Mouse (Mus musculus) lung, embryonic 14.5 days (tissue): ENCODE results near the gene Pla2g12a. TPM values are rescaled to one million over a fixed set of nuclear protein-coding genes. Genes with fewer than 3 reads are reported as not detected.

Experiments used
- ATAC-seq: fragments of 200-750 bp; cut with Nextera tagmentation; 2 replicates; pipeline ENCODE4 v1.8.0; 2017; ENCODE audit warnings: mild to moderate bottlenecking, moderate TSS enrichment, moderate library complexity; ENCODE audit not compliant: insufficient read depth
- DNase-seq: peaks from one replicate; pipeline ENCODE4 v3.0.0-alpha.2; 2015
- H3K27ac ChIP-seq: fragments of 300-500 bp; sonication (generic); 2 replicates; pipeline ENCODE4 v1.5.1; 2014; ENCODE audit warnings: low read depth, mild to moderate bottlenecking, moderate library complexity
- H3K27me3 ChIP-seq: fragments of 300-500 bp; sonication (generic); 2 replicates; pipeline ENCODE4 v1.6.1; 2014; ENCODE audit warnings: low read length, control low read depth; ENCODE audit not compliant: insufficient read depth
- H3K36me3 ChIP-seq: fragments of 300-500 bp; sonication (generic); 2 replicates; pipeline ENCODE4 v1.6.1; 2014; ENCODE audit warnings: control low read depth; ENCODE audit not compliant: insufficient read depth
- H3K4me1 ChIP-seq: fragments of 300-500 bp; sonication (generic); 2 replicates; pipeline ENCODE4 v1.6.1; 2014; ENCODE audit warnings: antibody characterized with exemption, control low read depth; ENCODE audit not compliant: insufficient read depth
- H3K4me2 ChIP-seq: fragments of 300-500 bp; sonication (generic); 2 replicates; pipeline ENCODE4 v1.6.1; 2014; ENCODE audit warnings: mild to moderate bottlenecking
- H3K4me3 ChIP-seq: fragments of 300-500 bp; sonication (generic); 2 replicates; pipeline ENCODE4 v1.5.1; 2014; ENCODE audit warnings: low read depth, low read length
- H3K9ac ChIP-seq: fragments of 300-500 bp; sonication (generic); 2 replicates; pipeline ENCODE4 v1.6.1; 2014
- H3K9me3 ChIP-seq: fragments of 300-500 bp; sonication (generic); 2 replicates; pipeline ENCODE4 v1.6.1; 2016; ENCODE audit warnings: low read depth, low read length, control low read depth
- CTCF ChIP-seq: IDR thresholded peaks from 2 replicates; pipeline ENCODE4 v1.5.1; 2016; ENCODE audit warnings: antibody characterized with exemption, low read depth
- WGBS: fragments of 180-500 bp; shearing (Covaris S2); extraction: QIAGEN DNeasy Blood & Tissue Kit; methylation state at CpG from one replicate; pipeline ENCODE4 v1.1.7; 2014; 5-methylcytosine and 5-hydroxymethylcytosine counted together
- polyA plus RNA-seq: library from polyadenylated mRNA; unstranded; fragments of >200 nt; fragmentation: Nextera tagmentation; extraction: Ambion mirVana; gene quantifications from 2 replicates; pipeline ENCODE4 v1.2.1, GENCODE M21; 2014

Gene Pla2g12a
- polyA plus RNA-seq, 1 experiment from 2014 or later: 36.4 TPM

GRCm38 (mm10) chr3:129898886-129899285 is 20.5 kb downstream of the Pla2g12a start:
- H3K4me2 ChIP-seq: no peak overlapping the region
- peak; percentile 34 for DNase-seq
- H3K9me3 ChIP-seq: no peaks in the 10 kb centered on the region
- no peak overlapping the region for H3K27ac ChIP-seq
- no peaks in the 10 kb centered on the region for H3K27me3 ChIP-seq
- H3K4me3 ChIP-seq: no peak overlapping the region
- 59% methylated on average over 4 of the region's 4 CpGs for WGBS
- no peaks in the 10 kb centered on the region for H3K36me3 ChIP-seq
- H3K9ac ChIP-seq: no peak overlapping the region
- TF ChIP-seq CTCF: no peak
- H3K4me1 ChIP-seq: peaks cover 7% of the 10 kb centered on the region; the same call in 1 of the 2 replicates
- ATAC-seq: no peak

GRCm38 (mm10) chr3:129901271-129901809 is 22.9 kb downstream of the Pla2g12a start, which contains the start of gene Casp6:
Gene Casp6 (plus strand): TSS chr3:129901425.
- H3K4me1 ChIP-seq: peaks cover 7% of the 10 kb centered on the region; the same call in 1 of the 2 replicates
- peak within 1 kb of the TSS; percentile 81 for H3K4me2 ChIP-seq
- no peaks in the 10 kb centered on the region for H3K9me3 ChIP-seq
- H3K27me3 ChIP-seq: no peaks in the 10 kb centered on the region
- peak within 1 kb of the TSS; percentile 66 for H3K4me3 ChIP-seq
- H3K9ac ChIP-seq: peak within 1 kb of the TSS; percentile 58
- TF ChIP-seq CTCF: no peak
- peaks cover 8% of the 10 kb centered on the region; the same call in 1 of the 2 replicates for H3K36me3 ChIP-seq
- peak; percentile 98 for ATAC-seq
- peak within 1 kb of the TSS; percentile 47; the same call in 1 of the 2 replicates for H3K27ac ChIP-seq
- peak; percentile 91 for DNase-seq
- under 1% methylated on average over 34 of the region's 34 CpGs for WGBS

DNA sequence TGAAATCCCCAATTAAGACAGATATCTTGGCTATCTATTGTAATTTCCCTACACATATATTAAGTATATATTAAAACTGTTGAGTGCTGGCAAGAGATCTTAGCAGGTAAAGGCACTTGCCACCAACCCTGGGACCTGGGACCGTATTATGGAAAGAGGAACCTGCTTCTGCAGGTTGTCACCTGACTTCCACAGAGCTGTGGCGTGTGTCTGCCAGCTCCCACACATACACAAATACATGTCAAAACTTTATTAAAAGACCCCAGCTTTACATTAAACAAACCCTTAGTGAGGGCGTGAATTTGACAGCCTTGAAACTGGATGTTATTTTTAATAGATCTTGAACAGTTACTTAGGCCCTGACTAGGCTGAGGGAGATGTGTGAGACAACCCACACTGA is 25.0 kb downstream of the Pla2g12a start:
- WGBS: 88% methylated on average over 3 of the region's 3 CpGs
- no peak for TF ChIP-seq CTCF
- H3K4me2 ChIP-seq: no peak overlapping the region

DNA sequence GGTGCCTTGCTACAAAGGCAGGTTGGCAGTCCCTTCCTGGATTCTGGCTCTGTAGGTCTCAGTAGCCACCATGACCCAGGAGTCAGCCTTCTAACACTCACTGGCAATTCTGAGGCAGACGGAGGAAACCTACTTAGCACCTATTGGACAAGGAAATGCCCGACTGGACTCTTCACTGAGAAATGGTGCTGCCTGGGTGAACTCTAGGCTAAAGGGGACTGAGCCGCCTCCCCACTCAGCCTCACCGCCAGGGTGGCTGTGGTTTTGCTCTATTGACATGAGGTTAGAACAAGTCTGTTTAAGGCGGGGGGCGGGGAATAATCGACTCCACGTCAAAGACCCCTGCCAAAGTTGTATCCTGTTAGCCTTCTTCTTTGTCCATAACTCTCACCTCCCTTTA is 25.5 kb downstream of the Pla2g12a start:
- H3K9me3 ChIP-seq: no peaks in the 10 kb centered on the region
- H3K4me1 ChIP-seq: peaks cover 7% of the 10 kb centered on the region; the same call in 1 of the 2 replicates
- H3K4me3 ChIP-seq: no peak overlapping the region
- no peak for ATAC-seq
- H3K27ac ChIP-seq: no peak overlapping the region
- WGBS: 73% methylated on average over 8 of the region's 8 CpGs
- H3K9ac ChIP-seq: no peak overlapping the region
- no peaks in the 10 kb centered on the region for H3K27me3 ChIP-seq
- no peak for TF ChIP-seq CTCF
- no peak for DNase-seq
- no peak overlapping the region for H3K4me2 ChIP-seq
- H3K36me3 ChIP-seq: peaks cover 27% of the 10 kb centered on the region

More for the DNA sequence above, 25.0 kb downstream of the Pla2g12a start:
- H3K27me3 ChIP-seq: no peaks in the 10 kb centered on the region
- no peak overlapping the region for H3K4me3 ChIP-seq
- no peak for DNase-seq
- no peaks in the 10 kb centered on the region for H3K9me3 ChIP-seq
- H3K4me1 ChIP-seq: peaks cover 7% of the 10 kb centered on the region; the same call in 1 of the 2 replicates
- no peak overlapping the region for H3K27ac ChIP-seq
- peaks cover 22% of the 10 kb centered on the region for H3K36me3 ChIP-seq
- no peak for ATAC-seq
- H3K9ac ChIP-seq: no peak overlapping the region

- H3K9ac ChIP-seq: no peak overlapping the region
- no peak for TF ChIP-seq CTCF
- H3K4me1 ChIP-seq: peaks cover 7% of the 10 kb centered on the region; the same call in 1 of the 2 replicates
- DNase-seq: no peak
- WGBS: 67% methylated on average over 7 of the region's 7 CpGs
- H3K27ac ChIP-seq: no peak overlapping the region
- H3K4me2 ChIP-seq: no peak overlapping the region
- H3K4me3 ChIP-seq: no peak overlapping the region
- H3K9me3 ChIP-seq: no peaks in the 10 kb centered on the region
- peaks cover 34% of the 10 kb centered on the region for H3K36me3 ChIP-seq
- H3K27me3 ChIP-seq: no peaks in the 10 kb centered on the region
- no peak for ATAC-seq
Observed at GRCm38 (mm10) chr3:129904381-129905132, 26.2 kb downstream of the Pla2g12a start.

GRCm38 (mm10) chr3:129912025-129912424 is 33.6 kb downstream of the Pla2g12a start:
- no peak for TF ChIP-seq CTCF
- Histone ChIP-seq H3K4me3 (no peak overlapping the region), H3K9me3 (no peaks in the 10 kb centered on the region), H3K4me2 (no peak overlapping the region), H3K9ac (no peak overlapping the region), H3K4me1 (no peaks in the 10 kb centered on the region), H3K36me3 (peaks cover 69% of the 10 kb centered on the region), H3K27ac (no peak overlapping the region), H3K27me3 (no peaks in the 10 kb centered on the region)
- DNase-seq (no peak), ATAC-seq (no peak)
- WGBS: 90% methylated on average over 14 of the region's 14 CpGs

GRCm38 (mm10) chr3:129913241-129913640 is 34.8 kb downstream of the Pla2g12a start:
- ATAC-seq (no peak), DNase-seq (no peak)
- Histone ChIP-seq H3K27me3 (no peaks in the 10 kb centered on the region), H3K4me3 (no peak overlapping the region), H3K27ac (no peak overlapping the region), H3K36me3 (peaks cover 63% of the 10 kb centered on the region), H3K9ac (no peak overlapping the region), H3K4me2 (no peak overlapping the region), H3K4me1 (no peaks in the 10 kb centered on the region), H3K9me3 (no peaks in the 10 kb centered on the region)
- WGBS: 89% methylated on average over 13 of the region's 13 CpGs
- TF ChIP-seq CTCF: no peak
